Mouse (Mus musculus): ENCODE data around the gene Wdr70. TPM values are rescaled to one million over a fixed set of nuclear protein-coding genes. Genes with fewer than 3 reads are reported as not detected.

Gene Wdr70
- polyA plus RNA-seq, 1 experiment from 2014 or later = 21.7 TPM

DNA sequence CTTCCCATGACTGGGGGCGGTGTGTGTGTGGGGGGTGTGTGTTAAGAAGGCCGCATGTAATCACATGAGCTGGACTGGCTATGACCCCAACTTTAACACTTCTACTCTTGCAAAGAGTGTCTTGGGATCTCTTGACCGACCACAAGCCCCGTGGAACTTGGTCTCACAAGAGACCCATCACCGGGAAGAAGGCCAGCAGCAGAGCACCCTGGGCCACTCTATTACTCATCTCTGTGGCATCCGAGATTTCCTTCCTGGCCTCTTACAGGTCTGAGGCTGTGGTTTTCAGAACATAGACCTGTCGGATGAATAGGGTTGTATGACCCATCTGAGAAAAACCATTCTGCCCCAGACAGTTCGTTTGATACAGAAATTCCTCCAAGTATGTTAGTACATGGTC, 212.4 kb downstream of the Wdr70 start:
- H3K4me3 ChIP-seq (ENCODE audit: low read depth, low read length) = no peak overlapping the region
- 86% methylated on average over 8 of the region's 8 CpGs for whole genome bisulfite sequencing
- no peak overlapping the region for H3K27ac ChIP-seq (ENCODE audit: low read depth, low read length)
- H3K4me1 ChIP-seq (replicated peaks; ENCODE audit: control insufficient read depth, insufficient read depth, low read length) = peaks cover 2% of the 10 kb centered on the region; the same call in 1 of the 2 replicates
- H3K9me3 ChIP-seq (ENCODE audit: control insufficient read depth) = no peaks in the 10 kb centered on the region
- H3K9ac ChIP-seq (ENCODE audit: low read depth, low read length) = no peak overlapping the region
- H3K36me3 ChIP-seq (ENCODE audit: control insufficient read depth, insufficient read depth) = peaks cover 4% of the 10 kb centered on the region; the same call in 1 of the 2 replicates
- no peaks in the 10 kb centered on the region for H3K27me3 ChIP-seq (replicated peaks; ENCODE audit: control insufficient read depth, insufficient read depth, low read length)
- no peak overlapping the region for H3K4me2 ChIP-seq (replicated peaks; ENCODE audit: low read depth)
- no peak for TF ChIP-seq CTCF (IDR thresholded peaks at IDR 0.05; ENCODE audit: low read depth)
- no peak for ATAC-seq

GRCm38 (mm10) chr15:7885106-7885505, 213.9 kb downstream of the Wdr70 start:
- 68% methylated on average over 10 of the region's 10 CpGs for WGBS
- Histone ChIP-seq H3K27me3 (replicated peaks; ENCODE audit: control insufficient read depth, insufficient read depth, low read length) (no peaks in the 10 kb centered on the region), H3K4me3 (ENCODE audit: low read depth, low read length) (no peak overlapping the region), H3K9ac (ENCODE audit: low read depth, low read length) (no peak overlapping the region), H3K9me3 (ENCODE audit: control insufficient read depth) (no peaks in the 10 kb centered on the region), H3K27ac (ENCODE audit: low read depth, low read length) (no peak overlapping the region), H3K36me3 (ENCODE audit: control insufficient read depth, insufficient read depth) (peaks cover 4% of the 10 kb centered on the region; the same call in 1 of the 2 replicates), H3K4me1 (replicated peaks; ENCODE audit: control insufficient read depth, insufficient read depth, low read length) (no peaks in the 10 kb centered on the region), H3K4me2 (replicated peaks; ENCODE audit: low read depth) (no peak overlapping the region)
- no peak for ATAC-seq
- no peak for TF ChIP-seq CTCF (IDR thresholded peaks at IDR 0.05; ENCODE audit: low read depth)

DNA sequence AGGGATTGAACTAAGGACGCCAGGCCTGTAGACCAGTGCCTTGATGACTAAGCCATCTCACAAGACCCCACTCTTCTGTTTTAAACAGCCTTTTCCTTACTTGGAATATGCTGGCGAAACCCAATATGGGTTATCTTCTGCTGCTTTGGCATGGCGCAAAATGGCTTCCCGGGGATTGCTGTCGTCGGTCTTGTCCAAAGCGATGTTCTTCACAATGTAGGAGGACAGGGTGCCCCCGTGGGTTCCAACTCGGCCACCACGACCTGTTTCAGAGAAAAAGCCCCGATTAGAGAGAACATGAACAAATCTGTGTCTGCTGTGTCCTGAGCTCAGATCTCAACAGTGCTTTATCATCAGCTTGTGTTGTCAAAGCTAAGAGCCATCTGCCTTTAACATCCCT, 214.8 kb downstream of the Wdr70 start:
- no peak for TF ChIP-seq CTCF (IDR thresholded peaks at IDR 0.05; ENCODE audit: low read depth)
- Histone ChIP-seq H3K9me3 (ENCODE audit: control insufficient read depth) (no peaks in the 10 kb centered on the region), H3K27ac (ENCODE audit: low read depth, low read length) (no peak overlapping the region), H3K27me3 (replicated peaks; ENCODE audit: control insufficient read depth, insufficient read depth, low read length) (no peaks in the 10 kb centered on the region), H3K4me3 (ENCODE audit: low read depth, low read length) (no peak overlapping the region), H3K4me1 (replicated peaks; ENCODE audit: control insufficient read depth, insufficient read depth, low read length) (no peaks in the 10 kb centered on the region), H3K36me3 (ENCODE audit: control insufficient read depth, insufficient read depth) (peaks cover 4% of the 10 kb centered on the region; the same call in 1 of the 2 replicates), H3K4me2 (replicated peaks; ENCODE audit: low read depth) (no peak overlapping the region), H3K9ac (ENCODE audit: low read depth, low read length) (no peak overlapping the region)
- WGBS = 89% methylated on average over 11 of the region's 11 CpGs
- no peak for ATAC-seq

DNA sequence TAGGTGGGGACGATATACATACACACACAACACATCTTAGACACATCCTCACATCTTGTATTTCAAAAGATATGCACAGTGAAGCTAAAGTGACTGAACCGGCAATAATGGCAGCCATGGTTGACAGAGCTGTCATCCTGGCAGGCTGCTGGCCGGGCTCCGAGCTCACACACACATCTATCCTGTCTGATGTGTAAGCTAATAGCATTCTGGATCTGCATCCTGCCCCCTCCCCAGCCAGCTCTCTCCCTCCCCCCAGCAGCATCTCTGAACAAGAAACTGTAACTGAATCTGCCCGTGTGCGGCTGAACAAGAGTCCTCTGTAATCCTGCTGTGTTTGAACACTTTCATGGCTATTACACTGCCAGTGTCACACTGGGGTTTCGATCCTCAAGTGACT, 219.1 kb downstream of the Wdr70 start:
- ATAC-seq = no peak
- Histone ChIP-seq H3K36me3 (ENCODE audit: control insufficient read depth, insufficient read depth) (no peaks in the 10 kb centered on the region; the same call in 1 of the 2 replicates), H3K9ac (ENCODE audit: low read depth, low read length) (no peak overlapping the region), H3K4me1 (replicated peaks; ENCODE audit: control insufficient read depth, insufficient read depth, low read length) (no peaks in the 10 kb centered on the region), H3K4me2 (replicated peaks; ENCODE audit: low read depth) (no peak overlapping the region), H3K27ac (ENCODE audit: low read depth, low read length) (no peak overlapping the region), H3K9me3 (ENCODE audit: control insufficient read depth) (no peaks in the 10 kb centered on the region), H3K4me3 (ENCODE audit: low read depth, low read length) (no peak overlapping the region), H3K27me3 (replicated peaks; ENCODE audit: control insufficient read depth, insufficient read depth, low read length) (no peaks in the 10 kb centered on the region)
- 86% methylated on average over 7 of the region's 7 CpGs for WGBS
- TF ChIP-seq CTCF (IDR thresholded peaks at IDR 0.05; ENCODE audit: low read depth) = no peak

DNA sequence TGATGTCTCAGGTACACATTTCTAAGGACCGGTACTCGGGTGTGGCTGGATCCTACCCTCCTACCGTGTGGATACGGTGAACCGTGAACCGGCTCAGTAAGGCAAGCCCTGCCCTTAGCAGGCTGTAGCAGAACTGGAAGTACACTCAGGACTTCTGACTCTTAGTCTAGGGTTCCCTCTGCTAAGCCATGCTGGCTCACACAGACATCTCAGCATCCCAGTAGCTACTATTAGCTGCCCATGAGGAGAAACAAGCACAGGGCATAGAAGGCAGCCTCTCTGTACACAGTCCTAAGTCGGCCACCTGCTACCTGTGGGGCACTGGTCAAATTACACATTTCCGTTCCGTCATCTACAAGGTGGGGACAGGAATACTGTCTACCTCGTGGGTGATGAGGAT, 220.1 kb downstream of the Wdr70 start:
- 90% methylated on average over 10 of the region's 10 CpGs for WGBS
- H3K9me3 ChIP-seq (ENCODE audit: control insufficient read depth) = no peaks in the 10 kb centered on the region

GRCm38 (mm10) chr15:7877560-7878467, 221.2 kb downstream of the Wdr70 start:
- ATAC-seq = no peak
- Histone ChIP-seq H3K27me3 (replicated peaks; ENCODE audit: control insufficient read depth, insufficient read depth, low read length) (no peaks in the 10 kb centered on the region), H3K9me3 (ENCODE audit: control insufficient read depth) (no peaks in the 10 kb centered on the region), H3K9ac (ENCODE audit: low read depth, low read length) (no peak overlapping the region), H3K27ac (ENCODE audit: low read depth, low read length) (no peak overlapping the region), H3K4me1 (replicated peaks; ENCODE audit: control insufficient read depth, insufficient read depth, low read length) (no peaks in the 10 kb centered on the region), H3K4me2 (replicated peaks; ENCODE audit: low read depth) (no peak overlapping the region), H3K36me3 (ENCODE audit: control insufficient read depth, insufficient read depth) (no peaks in the 10 kb centered on the region; the same call in 1 of the 2 replicates), H3K4me3 (ENCODE audit: low read depth, low read length) (no peak overlapping the region)
- no peak for TF ChIP-seq CTCF (IDR thresholded peaks at IDR 0.05; ENCODE audit: low read depth)
- WGBS = 74% methylated on average over 22 of the region's 22 CpGs

More for the DNA sequence above, 220.1 kb downstream of the Wdr70 start:
- no peak for TF ChIP-seq CTCF (IDR thresholded peaks at IDR 0.05; ENCODE audit: low read depth)
- Histone ChIP-seq H3K27ac (ENCODE audit: low read depth, low read length) (no peak overlapping the region), H3K4me1 (replicated peaks; ENCODE audit: control insufficient read depth, insufficient read depth, low read length) (no peaks in the 10 kb centered on the region), H3K9ac (ENCODE audit: low read depth, low read length) (no peak overlapping the region), H3K36me3 (ENCODE audit: control insufficient read depth, insufficient read depth) (no peaks in the 10 kb centered on the region; the same call in 1 of the 2 replicates), H3K4me2 (replicated peaks; ENCODE audit: low read depth) (no peak overlapping the region), H3K4me3 (ENCODE audit: low read depth, low read length) (no peak overlapping the region), H3K27me3 (replicated peaks; ENCODE audit: control insufficient read depth, insufficient read depth, low read length) (no peaks in the 10 kb centered on the region)
- no peak for ATAC-seq

Data from intestine, postnatal 0 days (tissue).